Mouse (Mus musculus) embryonic facial prominence, embryonic 10.5 days (tissue): Measurements from ENCODE around the gene Micu2. TPM values are rescaled to one million over a fixed set of nuclear protein-coding genes. Genes with fewer than 3 reads are reported as not detected.

ENCODE experiments used
- DNase-seq: peaks from one replicate; pipeline ENCODE4 v3.0.0-alpha.2; 2017; ENCODE audit warnings: low spot score
- H3K27ac ChIP-seq: fragments of 300-500 bp; sonication (generic); replicated peaks from 2 replicates; pipeline ENCODE4 v1.5.1; 2016; ENCODE audit warnings: mild to moderate bottlenecking
- H3K27me3 ChIP-seq: fragments of 300-500 bp; sonication (generic); replicated peaks from 2 replicates; pipeline ENCODE4 v1.6.1; 2016; ENCODE audit warnings: low read depth, mild to moderate bottlenecking; ENCODE audit not compliant: poor library complexity, severe bottlenecking
- H3K36me3 ChIP-seq: fragments of 300-500 bp; sonication (generic); replicated peaks from 2 replicates; pipeline ENCODE4 v1.6.1; 2016; ENCODE audit warnings: mild to moderate bottlenecking, moderate library complexity
- H3K4me1 ChIP-seq: fragments of 300-500 bp; sonication (generic); 2 replicates; pipeline ENCODE4 v1.6.1; 2016
- H3K4me3 ChIP-seq: fragments of 300-500 bp; sonication (generic); 2 replicates; pipeline ENCODE4 v1.5.1; 2016; ENCODE audit warnings: mild to moderate bottlenecking, moderate library complexity
- H3K9me3 ChIP-seq: fragments of 300-500 bp; sonication (generic); 2 replicates; pipeline ENCODE4 v1.6.1; 2016; ENCODE audit warnings: mild to moderate bottlenecking
- WGBS: fragments of 180-500 bp; shearing (Covaris S2); methylation state at CpG from one replicate; pipeline ENCODE4 v1.1.7; 2016; 5-methylcytosine and 5-hydroxymethylcytosine counted together
- polyA plus RNA-seq: library from polyadenylated mRNA; unstranded; fragments of >200 nt; fragmentation: Nextera tagmentation; extraction: Ambion mirVana; gene quantifications from 2 replicates; pipeline ENCODE4 v1.2.1, GENCODE M21; 2016

Micu2 gene
- polyA plus RNA-seq, 1 experiment from 2014 or later, result 63.0 TPM

DNA sequence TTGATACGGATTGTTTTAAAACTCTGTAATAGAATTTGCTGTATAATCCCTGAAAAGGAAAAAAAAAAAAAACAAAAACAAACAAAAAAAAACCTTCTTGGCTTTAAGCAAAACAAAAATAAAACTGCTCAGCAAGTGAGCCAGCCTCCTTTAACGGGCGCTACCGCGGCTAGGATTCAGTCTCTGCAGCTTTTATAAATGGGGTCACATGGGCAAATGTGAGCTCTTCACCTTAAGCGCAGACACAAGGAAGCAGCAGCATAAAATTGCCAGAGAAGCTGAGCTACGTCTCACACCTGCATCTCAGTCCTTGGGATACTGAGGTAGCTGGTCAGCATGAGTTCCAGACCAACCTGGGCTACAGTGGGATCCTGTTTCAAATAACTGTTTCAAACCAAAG lies 16.6 kb downstream of the Micu2 start:
- Histone ChIP-seq H3K9me3 (0 out of 2 replicates have a peak, but pooled peaks cover 3% of the 10 kb centered on the region), H3K27ac (peak overlapping the region; percentile 81; the same call in 1 of the 2 replicates), H3K4me3 (no peak overlapping the region), H3K4me1 (peaks cover 52% of the 10 kb centered on the region), H3K36me3 (peaks cover 5% of the 10 kb centered on the region), H3K27me3 (no peaks in the 10 kb centered on the region)
- WGBS, result 20% methylated on average over 7 of the region's 7 CpGs
- DNase-seq, result no peak

- H3K36me3 ChIP-seq, result no peaks in the 10 kb centered on the region
- H3K27me3 ChIP-seq, result no peaks in the 10 kb centered on the region
- H3K27ac ChIP-seq, result peak overlapping the region; percentile 81
- H3K4me3 ChIP-seq, result peak overlapping the region; percentile 21; the same call in 1 of the 2 replicates
- peaks cover 55% of the 10 kb centered on the region for H3K4me1 ChIP-seq
- H3K9me3 ChIP-seq, result no peaks in the 10 kb centered on the region
- peak; percentile 26 for DNase-seq
- WGBS, result 38% methylated on average over 14 of the region's 14 CpGs
Measured at GRCm38 (mm10) chr14:57981720-57982418, 17.2 kb downstream of the Micu2 start.

- H3K27ac ChIP-seq, result no peak overlapping the region
- DNase-seq, result no peak
- peaks cover 65% of the 10 kb centered on the region for H3K4me1 ChIP-seq
- H3K36me3 ChIP-seq, result no peaks in the 10 kb centered on the region
- WGBS, result 83% methylated on average over 8 of the region's 8 CpGs
- H3K27me3 ChIP-seq, result no peaks in the 10 kb centered on the region
- no peak overlapping the region for H3K4me3 ChIP-seq
- no peaks in the 10 kb centered on the region for H3K9me3 ChIP-seq
Measured at GRCm38 (mm10) chr14:57980776-57981175, 18.3 kb downstream of the Micu2 start.

DNA sequence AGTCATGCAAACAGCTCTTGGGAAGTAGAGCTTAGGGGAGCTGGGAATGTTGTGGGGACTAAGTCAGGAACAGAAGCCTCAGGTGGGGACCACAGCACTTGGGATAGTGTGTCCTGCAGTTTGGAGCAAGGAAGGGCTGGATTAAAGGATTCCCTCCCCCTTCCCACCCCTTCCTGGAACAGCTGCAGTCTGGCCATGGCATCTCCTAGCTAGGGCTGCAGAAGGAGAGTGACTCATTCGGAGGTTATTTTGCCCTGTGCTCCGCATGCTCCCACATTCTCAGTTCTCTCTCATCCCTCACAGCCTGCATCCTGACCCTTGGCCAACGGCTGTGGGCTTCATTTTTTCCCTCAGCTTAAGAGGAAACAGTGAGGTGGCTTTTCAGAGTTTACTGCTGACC lies 18.9 kb downstream of the Micu2 start:
- H3K27me3 ChIP-seq, result no peaks in the 10 kb centered on the region
- peaks cover 71% of the 10 kb centered on the region for H3K4me1 ChIP-seq
- H3K9me3 ChIP-seq, result no peaks in the 10 kb centered on the region
- H3K36me3 ChIP-seq, result no peaks in the 10 kb centered on the region
- DNase-seq, result no peak
- H3K4me3 ChIP-seq, result no peak overlapping the region
- H3K27ac ChIP-seq, result no peak overlapping the region; the same call in 1 of the 2 replicates
- 52% methylated on average over 3 of the region's 3 CpGs for WGBS

DNA sequence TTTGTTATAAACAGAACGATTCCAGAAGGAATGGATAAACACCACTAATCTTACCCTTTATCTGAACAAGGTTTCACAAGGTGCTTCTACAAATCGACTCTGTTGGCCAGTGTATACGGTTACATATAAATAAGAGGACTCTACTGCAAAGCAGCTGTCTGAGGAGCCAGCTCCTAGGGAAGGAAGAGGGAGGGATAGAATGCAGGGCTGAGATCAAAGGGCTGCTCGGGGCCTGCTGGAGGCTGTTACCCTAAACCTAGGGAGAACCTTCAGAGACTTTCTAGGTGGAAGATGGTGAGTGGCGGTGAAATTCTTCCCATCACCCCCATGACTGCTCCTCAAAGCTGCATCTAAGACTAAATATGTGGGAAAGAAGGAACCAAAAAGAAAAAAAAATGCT lies 20.9 kb downstream of the Micu2 start:
- H3K4me1 ChIP-seq, result peaks cover 76% of the 10 kb centered on the region
- 28% methylated on average over 5 of the region's 5 CpGs for WGBS
- no peaks in the 10 kb centered on the region for H3K9me3 ChIP-seq
- peak overlapping the region; percentile 40; the same call in 1 of the 2 replicates for H3K27ac ChIP-seq
- H3K4me3 ChIP-seq, result no peak overlapping the region
- no peaks in the 10 kb centered on the region for H3K36me3 ChIP-seq
- peak; percentile 60 for DNase-seq
- H3K27me3 ChIP-seq, result no peaks in the 10 kb centered on the region

GRCm38 (mm10) chr14:57975656-57976055 lies 23.4 kb downstream of the Micu2 start:
- Histone ChIP-seq H3K4me3 (no peak overlapping the region), H3K27ac (no peak overlapping the region), H3K27me3 (no peaks in the 10 kb centered on the region), H3K4me1 (peaks cover 68% of the 10 kb centered on the region), H3K9me3 (no peaks in the 10 kb centered on the region), H3K36me3 (no peaks in the 10 kb centered on the region)
- no peak for DNase-seq
- 63% methylated on average over 6 of the region's 6 CpGs for WGBS

- Histone ChIP-seq H3K36me3 (0 out of 2 replicates have a peak, but pooled peaks cover 4% of the 10 kb centered on the region), H3K27ac (no peak overlapping the region), H3K4me1 (peaks cover 40% of the 10 kb centered on the region), H3K9me3 (no peaks in the 10 kb centered on the region), H3K27me3 (no peaks in the 10 kb centered on the region), H3K4me3 (no peak overlapping the region)
- no peak for DNase-seq
- 68% methylated on average over 12 of the region's 12 CpGs for WGBS
Measured at GRCm38 (mm10) chr14:57971986-57972525, 27.0 kb downstream of the Micu2 start.

- 84% methylated on average over 6 of the region's 6 CpGs for WGBS
Measured at GRCm38 (mm10) chr14:57968873-57969272, 30.2 kb downstream of the Micu2 start.

GRCm38 (mm10) chr14:57967080-57967797 lies 31.8 kb downstream of the Micu2 start:
- Histone ChIP-seq H3K27ac (no peak overlapping the region), H3K4me1 (peaks cover 5% of the 10 kb centered on the region), H3K9me3 (no peaks in the 10 kb centered on the region), H3K27me3 (no peaks in the 10 kb centered on the region), H3K4me3 (no peak overlapping the region), H3K36me3 (0 out of 2 replicates have a peak, but pooled peaks cover 4% of the 10 kb centered on the region)
- WGBS, result 89% methylated on average over 4 of the region's 4 CpGs
- no peak for DNase-seq

More at GRCm38 (mm10) chr14:57968873-57969272, 30.2 kb downstream of the Micu2 start:
- no peak for DNase-seq
- Histone ChIP-seq H3K4me1 (peaks cover 19% of the 10 kb centered on the region), H3K9me3 (no peaks in the 10 kb centered on the region), H3K4me3 (no peak overlapping the region), H3K36me3 (0 out of 2 replicates have a peak, but pooled peaks cover 4% of the 10 kb centered on the region), H3K27me3 (no peaks in the 10 kb centered on the region), H3K27ac (no peak overlapping the region)

DNA sequence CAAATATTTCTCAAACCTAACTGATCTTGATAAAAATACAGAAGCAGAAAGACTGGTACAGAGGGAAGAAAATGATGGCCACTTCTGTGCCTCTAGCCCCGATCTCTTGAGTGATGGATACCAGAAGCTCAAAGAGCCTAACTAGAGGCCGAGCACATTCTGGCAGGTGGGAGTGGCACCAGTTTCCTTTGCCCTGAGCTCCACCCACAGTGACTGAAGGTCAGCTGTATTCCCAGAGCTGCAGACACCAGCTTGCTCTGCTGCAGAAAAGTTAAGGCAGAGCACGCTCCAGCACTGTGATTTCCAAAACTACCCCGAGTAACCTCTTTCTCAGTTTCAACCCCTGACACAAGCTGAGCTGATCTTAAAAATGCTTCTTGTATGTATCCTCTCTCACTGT lies 37.2 kb downstream of the Micu2 start:
- DNase-seq, result no peak
- 58% methylated on average over 4 of the region's 4 CpGs for WGBS
- no peaks in the 10 kb centered on the region for H3K9me3 ChIP-seq

GRCm38 (mm10) chr14:57951089-57951488 lies 48.0 kb downstream of the Micu2 start:
- Histone ChIP-seq H3K4me3 (no peak overlapping the region), H3K4me1 (peaks cover 5% of the 10 kb centered on the region; the same call in 1 of the 2 replicates), H3K9me3 (no peaks in the 10 kb centered on the region), H3K27me3 (no peaks in the 10 kb centered on the region), H3K27ac (no peak overlapping the region), H3K36me3 (peaks cover 20% of the 10 kb centered on the region)
- DNase-seq, result peak; percentile 29
- WGBS, result 28% methylated on average over 2 of the region's 2 CpGs

More for the DNA sequence above, 37.2 kb downstream of the Micu2 start:
- Histone ChIP-seq H3K27ac (no peak overlapping the region), H3K36me3 (no peaks in the 10 kb centered on the region), H3K4me1 (0 out of 2 replicates have a peak, but pooled peaks cover 3% of the 10 kb centered on the region), H3K27me3 (no peaks in the 10 kb centered on the region), H3K4me3 (no peak overlapping the region)

GRCm38 (mm10) chr14:57945834-57946233 lies 53.2 kb downstream of the Micu2 start:
- WGBS, result 86% methylated on average over 4 of the region's 4 CpGs
- Histone ChIP-seq H3K9me3 (no peaks in the 10 kb centered on the region), H3K36me3 (peaks cover 53% of the 10 kb centered on the region), H3K27me3 (no peaks in the 10 kb centered on the region), H3K4me1 (no peaks in the 10 kb centered on the region), H3K27ac (no peak overlapping the region), H3K4me3 (no peak overlapping the region)
- DNase-seq, result no peak
